Mouse (Mus musculus): ENCODE measurements around the gene 0610040J01Rik.
"Not testable (repeated sequence)": the region's sequence is repeated elsewhere in the genome, so short reads cannot be mapped to it uniquely, and the experiment has no call there.

Gene 0610040J01Rik

DNA sequence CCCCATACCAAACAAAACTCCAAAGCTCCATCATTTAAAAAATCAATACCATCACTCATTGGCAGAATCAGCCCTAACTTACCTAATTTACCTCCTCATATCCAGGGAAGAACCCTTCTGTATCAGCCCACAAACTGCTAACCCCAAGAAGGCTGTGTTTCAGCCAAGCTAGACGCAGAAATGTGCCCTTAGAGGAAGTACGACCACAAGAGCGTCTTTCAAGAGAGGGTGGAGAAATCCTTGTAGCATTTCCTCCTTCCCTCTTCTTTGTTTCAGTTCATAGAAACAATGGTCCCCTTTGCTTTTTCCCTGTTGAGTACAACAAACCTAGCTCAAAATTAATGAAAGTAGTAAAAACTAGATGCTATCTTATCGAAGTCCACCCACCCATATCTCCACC is 18.9 kb downstream of the 0610040J01Rik start:
- no peak for DNase-seq

DNA sequence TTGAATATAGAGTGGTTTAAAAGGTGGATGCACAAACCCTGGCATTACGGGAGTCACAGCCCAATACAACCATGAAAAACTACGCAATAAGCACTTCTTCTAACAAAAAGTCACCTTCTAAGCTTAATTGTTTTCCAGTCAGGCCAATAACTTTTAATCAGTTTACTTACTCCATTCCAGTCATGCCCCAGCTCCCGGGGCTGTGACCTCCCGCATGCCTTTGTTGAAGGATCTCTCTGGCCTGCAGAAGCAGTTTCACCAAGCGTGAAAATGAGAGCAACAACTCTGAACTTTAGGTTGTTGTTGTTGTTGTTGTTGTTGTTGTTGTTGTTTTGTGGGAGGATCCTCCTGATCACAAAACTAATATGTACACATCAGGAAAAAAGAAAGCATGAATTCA is 21.8 kb downstream of the 0610040J01Rik start:
- no peak for DNase-seq

DNA sequence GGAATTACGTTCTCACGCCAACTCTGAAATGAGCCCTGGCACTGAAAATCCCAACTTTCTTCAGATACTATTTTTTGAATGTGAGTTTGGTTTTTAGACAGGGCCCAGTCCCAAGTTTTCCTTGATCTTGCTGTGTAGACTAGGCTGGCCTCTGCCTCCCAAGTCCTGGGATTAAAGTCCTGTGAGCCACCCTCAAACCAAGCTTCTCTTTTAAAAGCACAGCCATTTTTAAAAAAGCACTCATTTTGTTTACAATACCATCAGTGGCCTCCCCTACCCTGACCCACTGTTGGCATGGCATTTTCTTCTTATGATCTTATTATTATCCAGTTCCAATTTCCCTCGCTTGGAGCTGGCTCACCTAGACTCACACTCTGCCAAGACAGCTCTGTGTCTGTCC is 22.3 kb downstream of the 0610040J01Rik start:
- DNase-seq: no peak

DNA sequence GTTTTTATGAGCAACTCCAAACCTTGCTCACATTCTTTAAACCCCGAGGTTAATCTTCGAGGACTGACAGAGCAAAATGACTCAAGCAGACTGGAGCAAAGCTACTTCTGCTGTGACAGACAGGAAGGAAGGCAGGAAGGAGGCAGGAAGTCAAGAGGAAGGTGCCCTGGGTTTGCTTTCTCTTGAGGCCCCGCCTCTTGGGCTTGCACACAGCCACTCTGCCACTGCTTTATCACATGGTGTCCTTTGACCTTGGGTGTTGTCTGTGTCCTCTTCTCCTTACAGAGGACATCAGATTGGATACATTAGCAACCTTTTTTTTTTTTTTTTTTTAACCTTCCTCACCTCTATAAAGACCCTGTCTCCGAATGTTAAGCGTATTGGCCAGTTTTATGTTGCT is 25.0 kb downstream of the 0610040J01Rik start:
- DNase-seq: no peak

DNA sequence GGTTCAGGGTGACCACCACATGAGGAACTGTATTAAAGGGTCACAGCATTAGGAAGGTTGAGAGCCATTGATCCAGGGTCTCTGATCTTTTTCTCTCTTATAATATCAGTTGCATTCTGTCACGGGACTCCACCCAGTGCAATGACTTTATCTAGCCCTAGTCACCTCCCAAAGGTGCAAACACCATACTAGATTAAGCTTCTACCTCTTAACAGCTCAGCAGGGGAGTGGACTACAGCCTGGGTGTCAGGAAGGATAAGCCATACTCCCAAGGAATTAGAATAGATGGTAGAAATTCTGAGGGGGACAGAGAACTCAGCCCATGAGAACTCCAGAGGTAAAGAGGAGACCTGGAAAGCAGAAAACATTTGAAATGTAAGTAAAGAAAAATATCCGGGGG is 25.7 kb downstream of the 0610040J01Rik start:
- DNase-seq: no peak

DNA sequence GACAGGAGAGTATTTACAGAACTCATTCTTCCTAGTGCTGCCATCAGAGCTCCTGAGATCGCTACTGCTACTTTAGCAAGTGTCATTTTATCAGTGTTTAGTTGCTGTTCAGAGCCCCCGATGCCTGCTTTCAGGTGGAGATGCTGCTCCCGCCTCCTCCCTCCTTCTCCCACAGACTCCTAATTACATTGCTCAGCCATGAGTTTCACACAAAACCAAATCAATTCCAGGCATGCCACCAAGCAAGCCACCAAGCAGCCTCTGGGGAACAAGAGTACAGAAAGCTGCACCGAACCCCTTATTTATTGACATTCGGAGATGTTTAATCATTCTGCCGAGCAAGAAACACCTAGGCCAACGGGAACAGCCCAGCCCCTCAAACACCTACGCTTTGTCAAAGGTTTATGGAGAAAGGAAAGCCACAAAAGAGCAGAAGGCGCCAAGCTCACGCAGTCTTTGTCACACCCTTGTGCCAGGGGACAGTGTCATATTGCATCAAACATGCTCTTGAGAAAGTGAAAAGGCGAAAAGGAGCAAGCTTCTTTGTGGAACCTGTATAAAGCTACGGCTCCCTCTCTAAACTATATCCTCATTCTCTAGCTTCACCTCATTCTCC is 27.7 kb downstream of the 0610040J01Rik start:
- DNase-seq: no peak

DNA sequence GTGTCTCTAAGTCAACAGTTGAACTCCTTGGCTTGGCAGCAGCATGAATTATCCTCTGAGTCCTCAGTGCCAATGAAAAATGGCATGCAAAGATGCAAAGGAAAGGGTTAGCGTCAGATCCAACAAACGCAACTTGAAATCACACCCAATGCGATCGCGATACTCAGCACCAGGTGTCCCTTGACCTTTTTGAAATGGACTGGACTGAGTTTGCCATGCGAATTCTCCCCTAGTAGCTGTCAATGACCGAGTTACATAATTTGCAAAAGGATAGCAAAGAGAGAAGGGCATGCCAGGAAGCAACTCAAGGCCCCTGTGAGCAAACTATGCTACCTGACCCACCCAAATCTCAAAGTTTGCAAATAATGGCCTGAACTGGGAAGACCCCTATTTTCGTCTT is 34.9 kb downstream of the 0610040J01Rik start:
- no peak for DNase-seq

DNA sequence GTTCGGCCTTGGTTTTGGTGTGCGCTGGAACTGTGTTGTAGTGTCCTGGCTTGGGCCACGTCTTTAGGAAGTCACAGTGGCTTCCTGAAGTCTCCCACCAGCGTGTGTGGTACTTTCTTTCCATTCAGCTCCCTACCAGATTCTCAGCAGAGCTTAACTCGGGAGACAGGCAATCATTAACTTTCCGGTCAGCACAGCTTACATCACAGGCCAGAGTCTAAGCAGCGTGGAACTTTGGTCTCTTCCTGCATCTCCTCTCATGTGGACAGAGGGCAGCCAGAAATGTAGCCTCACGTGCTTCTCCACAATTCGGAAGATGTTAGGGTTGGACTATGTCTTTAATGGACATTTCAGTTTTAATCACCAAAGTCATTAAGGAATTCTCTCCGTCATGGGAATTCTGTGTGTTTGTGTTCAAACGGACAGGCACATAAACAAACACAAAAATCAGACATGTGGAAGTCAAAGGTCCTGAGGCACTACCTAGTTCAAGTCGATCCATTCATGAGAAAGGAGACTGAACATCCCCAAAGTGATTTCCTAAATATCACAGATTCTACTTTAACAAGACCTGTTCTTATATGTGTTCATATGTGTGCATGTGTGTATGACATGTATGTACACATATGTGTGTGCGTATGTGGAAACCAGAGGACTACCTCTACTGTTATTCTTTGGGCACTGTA is 35.5 kb downstream of the 0610040J01Rik start:
- DNase-seq: no peak

DNA sequence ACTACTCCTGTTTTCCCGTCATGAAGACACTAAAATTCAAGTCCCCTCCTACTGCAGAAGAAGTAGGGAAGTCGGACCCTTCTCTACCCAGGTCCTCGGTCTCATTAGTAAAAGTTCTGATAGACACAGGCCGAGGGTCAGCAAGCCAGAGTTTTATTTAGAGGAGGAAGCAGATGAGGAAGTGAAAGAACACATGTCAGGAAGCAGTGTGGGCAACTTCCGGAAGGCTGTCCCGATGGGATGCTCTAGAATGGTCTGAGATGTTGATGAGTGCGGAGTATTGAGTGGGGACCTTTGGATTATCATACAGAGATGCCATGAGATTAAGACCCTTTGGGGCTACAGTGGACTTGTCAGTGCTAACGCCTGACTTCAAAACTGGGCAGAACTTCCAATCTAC is 46.7 kb downstream of the 0610040J01Rik start:
- no peak for DNase-seq

DNA sequence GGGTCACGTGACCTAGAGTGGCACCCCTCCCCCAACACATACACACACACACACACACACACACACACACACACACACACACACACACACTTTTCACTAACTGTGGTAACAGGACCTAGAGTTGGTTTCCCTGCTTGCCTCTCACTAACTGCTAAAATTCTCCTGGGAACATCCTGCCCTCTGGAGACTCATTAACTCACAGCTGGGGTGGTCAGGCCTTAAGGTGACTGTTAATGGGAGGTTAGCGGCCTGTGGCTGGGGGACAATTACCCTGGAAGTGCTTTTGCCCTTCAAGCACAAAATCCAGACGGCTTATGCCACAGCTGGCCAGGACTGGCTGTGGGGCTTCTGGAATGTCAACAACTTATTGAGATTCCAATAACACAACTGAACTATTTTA is 55.3 kb downstream of the 0610040J01Rik start:
- DNase-seq: no peak

DNA sequence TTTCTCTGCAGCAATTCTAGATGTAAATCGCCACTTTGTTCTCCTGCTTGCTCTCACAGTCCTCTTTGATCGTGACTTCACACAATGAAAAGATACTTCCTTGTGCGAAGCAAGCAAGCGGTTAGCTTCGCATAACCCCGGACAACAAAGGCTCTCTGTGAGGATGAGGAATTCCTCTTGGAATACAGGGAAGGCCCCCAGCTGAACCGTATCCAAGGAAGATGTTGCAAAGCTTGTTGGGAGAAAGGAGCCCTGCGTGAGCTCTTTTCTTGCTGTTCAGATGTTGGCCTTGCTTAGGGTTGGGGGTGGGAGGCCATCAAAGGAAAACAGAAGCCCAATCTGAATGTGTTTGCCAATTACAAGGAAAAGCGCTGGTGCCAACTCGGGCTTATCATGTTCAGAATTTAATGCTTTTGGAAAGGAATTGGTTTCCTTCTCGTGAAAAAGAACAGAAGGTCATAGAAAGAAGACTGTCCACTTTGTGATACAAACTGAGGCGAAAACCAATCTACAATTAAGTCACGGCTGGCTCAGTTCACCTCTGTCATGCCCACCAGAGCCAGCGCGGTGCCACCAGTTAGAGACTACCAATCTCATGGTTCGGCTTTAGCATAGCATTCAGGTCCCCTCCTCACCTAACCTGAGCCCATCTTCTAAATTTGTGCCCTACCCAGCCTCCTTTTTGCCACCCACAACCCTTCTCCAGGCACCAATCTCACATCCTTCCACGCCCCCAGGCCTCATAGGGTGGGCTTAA is 60.2 kb downstream of the 0610040J01Rik start:
- no peak for DNase-seq

DNA sequence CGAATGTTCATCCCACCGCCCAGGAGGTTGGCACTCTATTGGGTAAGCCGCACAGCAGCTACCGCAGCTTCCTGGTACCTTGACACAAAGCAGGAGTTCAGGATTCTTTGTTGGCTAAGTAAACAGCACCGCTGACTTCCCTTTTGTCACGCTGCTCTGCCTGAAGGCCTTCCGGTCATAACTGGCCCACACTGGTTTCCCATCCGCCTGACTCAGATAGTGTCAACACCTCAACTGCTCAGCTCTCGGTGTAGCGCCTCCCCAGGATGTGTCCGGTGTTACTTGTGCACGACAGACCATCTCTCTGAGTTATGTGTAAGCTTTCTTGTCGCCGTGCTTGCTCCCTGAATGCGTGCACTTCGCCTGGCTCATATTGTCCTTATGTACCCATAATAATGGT is 62.7 kb downstream of the 0610040J01Rik start:
- no peak for DNase-seq

DNA sequence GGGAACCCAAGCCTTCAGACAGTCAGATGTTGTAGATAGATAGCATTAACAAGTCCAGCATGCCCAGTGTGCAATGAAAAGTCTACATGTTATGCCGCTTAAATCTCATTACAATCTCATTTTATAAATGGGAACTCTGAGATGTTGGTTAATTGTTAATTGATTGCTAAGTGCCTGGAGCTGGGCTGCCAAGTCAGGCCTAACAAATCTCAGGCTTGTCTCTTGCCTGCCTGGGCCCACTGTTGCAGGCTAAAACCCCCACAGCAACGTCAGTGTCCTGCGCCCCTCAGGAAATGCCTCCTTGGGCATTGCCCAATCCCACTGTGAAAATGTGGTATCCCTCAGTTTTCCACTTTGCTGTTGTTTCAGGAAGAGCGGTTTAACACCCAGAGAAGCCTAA is 63.9 kb downstream of the 0610040J01Rik start:
- DNase-seq: no peak

DNA sequence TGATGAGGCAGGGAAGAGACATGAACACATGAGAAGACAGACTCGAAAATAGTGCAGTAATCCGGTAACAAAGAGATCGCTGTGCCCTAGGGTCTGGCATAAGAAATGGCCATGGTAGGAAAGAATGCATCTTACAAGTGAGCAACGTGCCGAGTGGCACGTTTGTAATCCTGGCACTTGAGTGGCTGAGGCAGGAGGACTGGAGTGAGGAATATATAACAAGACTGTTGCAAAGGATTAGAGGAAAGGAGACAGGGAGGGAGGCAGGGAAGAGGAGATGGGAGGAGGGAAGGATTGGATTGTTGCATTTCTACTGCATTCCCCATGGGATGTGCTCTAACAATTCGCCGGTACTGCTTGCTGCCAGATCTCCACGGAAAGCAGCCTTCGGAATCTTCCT is 66.9 kb downstream of the 0610040J01Rik start:
- DNase-seq: no peak

DNA sequence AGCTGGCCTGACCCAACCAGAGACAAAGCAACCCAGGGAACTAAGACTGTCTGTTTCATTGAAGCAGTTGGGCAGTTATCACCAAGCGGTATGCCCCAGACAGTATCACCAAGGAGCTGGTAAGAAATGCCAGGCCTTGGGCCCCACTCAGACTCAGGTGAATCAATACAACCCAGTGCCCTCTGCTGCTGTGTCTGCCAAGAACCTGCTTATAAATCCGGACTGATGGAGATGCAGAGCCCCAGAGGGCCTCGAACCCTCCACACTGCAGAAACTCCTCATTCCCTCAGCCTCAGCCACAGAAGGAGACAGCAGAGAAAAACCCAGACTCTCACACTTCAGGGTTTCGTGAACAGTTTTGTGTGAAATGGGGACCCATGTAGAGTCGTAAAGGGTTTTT is 74.1 kb downstream of the 0610040J01Rik start:
- DNase-seq: no peak

DNA sequence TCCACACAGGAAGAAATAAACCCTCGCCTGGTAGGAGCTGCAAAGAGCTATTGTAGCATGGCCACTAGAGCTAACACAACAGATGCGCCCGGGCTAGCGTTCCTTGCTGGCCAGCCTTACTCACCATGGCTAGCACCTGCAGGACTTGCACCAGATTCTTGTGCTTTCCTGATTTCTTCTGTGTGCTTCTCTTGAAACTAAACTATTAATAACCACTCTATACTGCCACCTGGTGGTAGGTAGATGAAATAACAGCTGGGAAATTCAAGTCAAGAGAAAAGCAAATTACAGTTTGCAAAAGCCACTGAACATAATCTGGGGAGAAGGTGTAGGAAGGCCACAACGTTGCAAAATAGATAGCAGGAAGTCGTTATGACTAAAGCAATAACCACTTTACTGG is 74.5 kb downstream of the 0610040J01Rik start:
- DNase-seq: no peak

DNA sequence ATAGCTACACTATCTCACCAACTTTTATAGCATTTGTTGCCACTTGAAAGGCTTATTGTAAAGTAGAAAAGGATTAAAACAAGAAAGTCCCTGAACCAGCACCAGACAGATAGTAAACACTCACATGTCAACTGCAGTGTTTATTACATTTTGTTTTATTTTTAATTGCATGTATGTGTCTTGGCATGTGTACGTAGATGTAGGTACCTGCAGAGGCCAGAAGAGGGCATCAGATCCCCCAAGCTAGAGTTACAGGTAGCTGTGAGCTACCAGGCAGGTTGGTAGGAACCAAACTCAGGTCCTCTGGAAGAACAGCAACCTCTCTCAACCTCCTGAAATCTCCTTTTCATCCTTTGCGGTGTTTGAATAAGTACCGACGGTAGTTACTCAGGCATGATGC is 74.9 kb downstream of the 0610040J01Rik start:
- DNase-seq: no peak

DNA sequence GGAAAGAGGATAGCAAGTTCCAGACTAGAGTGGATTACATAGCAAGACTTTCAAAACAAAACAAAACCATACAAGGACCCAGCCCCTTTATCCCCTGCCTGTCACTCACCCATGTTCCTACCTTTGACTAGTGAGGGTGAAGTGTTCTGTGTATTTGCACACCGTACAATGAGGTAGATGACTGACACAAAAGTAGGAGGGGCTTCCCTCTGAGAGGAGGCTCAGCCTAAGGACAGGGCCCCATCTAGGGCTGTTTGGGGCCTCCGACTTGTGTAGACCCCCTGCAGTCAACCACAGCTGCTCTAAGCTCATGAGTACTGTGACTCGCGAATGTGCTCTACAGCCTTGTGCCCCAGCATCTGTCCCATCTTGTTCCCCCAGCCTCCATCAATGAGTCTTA is 79.1 kb downstream of the 0610040J01Rik start:
- no peak for DNase-seq

DNA sequence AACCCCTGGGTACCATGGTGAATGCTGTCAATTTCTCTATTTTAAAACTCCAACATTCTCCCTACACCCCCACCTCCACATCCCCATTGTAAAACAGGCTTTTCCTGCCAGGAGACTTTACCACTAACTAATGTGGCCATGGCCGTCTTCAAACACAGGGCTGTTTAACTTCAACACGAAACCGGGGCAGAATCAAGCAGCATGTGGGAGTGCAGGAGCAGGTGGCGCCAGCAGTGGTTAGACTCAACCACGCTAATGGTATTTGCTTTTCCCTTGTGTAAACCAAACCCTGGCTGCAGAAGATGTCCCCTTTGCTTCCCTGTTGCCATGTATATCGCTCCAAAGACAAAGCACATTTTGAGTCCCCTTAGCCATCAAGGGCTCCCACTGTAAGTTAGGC is 79.7 kb downstream of the 0610040J01Rik start:
- DNase-seq: no peak

DNA sequence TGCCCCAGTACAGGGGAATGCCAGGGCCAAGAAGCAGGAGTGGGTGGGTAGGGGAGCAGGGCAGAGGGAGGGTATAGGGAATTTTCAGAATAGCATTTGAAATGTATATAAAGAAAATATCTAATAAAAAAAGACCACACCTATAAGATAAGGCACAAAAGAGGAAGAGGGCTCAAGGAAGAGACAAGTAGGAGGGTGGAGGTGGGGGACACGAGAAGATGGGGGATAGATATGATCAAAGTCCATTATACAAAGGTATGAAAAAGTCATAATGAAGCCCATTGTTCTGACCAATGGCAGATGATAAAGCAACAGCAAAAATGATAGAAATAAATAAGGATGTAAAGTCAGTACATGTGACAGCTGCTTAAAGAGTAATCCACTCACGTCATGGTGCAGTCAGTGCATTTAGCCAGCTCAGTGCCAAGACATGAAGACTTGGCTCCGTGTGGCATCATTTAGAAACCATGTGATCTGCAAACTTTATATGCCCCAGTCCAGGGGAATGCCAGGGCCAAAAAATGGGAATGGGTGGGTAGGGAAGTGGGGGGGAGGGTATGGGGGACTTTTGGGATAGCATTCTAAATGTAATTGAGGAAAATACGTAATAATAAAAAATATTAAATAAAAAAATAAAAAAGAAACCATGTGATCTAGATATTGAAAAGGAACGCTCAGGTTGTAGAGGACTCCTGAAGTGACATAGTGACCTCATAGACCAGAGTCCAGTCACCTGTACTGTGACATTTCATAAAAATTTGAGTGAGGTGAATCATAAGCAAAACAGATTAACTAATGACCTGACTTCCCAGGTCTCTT is 85.0 kb downstream of the 0610040J01Rik start:
- not testable (repeated sequence) for DNase-seq

DNA sequence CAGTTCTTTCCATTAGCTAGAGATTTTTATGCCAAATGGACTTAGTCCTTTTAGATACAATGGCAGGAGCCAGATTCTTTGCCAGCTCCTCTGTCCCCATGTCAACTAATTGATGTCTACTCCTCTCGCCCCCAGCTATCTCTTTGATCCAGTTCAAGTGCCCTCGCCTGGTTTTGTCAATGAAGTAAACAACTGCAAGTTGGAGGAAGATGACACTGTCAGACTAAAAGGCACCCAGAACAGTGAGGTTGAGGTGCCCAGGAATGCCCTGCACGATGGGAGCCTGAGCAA is 85.6 kb downstream of the 0610040J01Rik start:
- DNase-seq: no peak

DNA sequence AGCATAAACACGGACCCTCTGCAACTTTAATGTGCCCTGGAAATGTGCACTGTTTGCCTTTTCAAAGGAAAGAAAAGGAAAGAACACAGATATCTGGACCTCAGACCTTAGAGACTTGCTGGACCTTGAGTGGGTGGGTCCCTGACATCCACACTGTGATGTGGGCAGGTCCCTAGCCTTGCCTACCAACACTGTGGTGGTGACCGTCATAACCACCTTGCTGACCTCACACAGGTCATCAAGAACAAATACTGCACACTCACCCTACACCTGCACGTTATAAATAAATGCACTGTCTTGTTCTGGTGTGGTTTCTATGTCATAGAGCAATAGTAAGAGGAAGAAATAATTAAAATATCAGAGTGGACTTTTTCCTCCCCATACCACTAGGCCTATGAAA is 91.2 kb downstream of the 0610040J01Rik start:
- no peak for DNase-seq
